In the genomic region with DNA sequence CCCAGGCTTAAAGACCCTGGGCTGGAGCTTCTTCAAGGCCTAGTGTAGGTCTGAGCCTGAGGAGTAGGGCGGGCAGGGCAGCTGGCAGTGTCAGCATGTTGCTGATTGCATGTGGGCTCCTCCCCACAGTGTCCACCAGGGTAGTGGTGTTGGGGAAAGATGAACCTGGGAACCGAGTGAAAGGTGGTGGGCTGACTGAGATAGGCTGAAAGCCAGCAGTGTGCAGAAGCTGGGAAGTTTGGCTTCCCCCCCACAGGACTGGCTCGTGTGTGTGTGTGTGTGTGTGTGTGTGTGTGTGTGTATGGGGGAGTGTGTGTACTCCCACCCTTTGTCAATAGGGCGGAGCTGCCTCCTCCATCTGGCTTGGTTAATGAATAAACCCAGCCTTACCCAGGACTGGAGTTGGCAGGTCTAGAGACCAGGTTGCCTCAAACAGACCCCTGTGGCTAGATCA, we compare ENCODE assay signal across 9 mouse cellular contexts. TPM values are rescaled to one million over a fixed set of nuclear protein-coding genes. Genes with fewer than 3 reads are reported as not detected.
DNase-seq lines count a peak whose midpoint lies in the region; ATAC-seq lines count a peak whose summit lies in the region.
"Had no signal": no experiment of that assay in that cellular context is flagged by ENCODE, and none has a peak within 500 bp of the region (broad histone marks: within the 10 kb centered on the region; RNA-seq: fewer than 3 reads in every experiment).

No protein-coding gene starts in this region.

- no peak overlapping the region; the same call in 1 of the 2 replicates for H3K9ac ChIP-seq in heart, embryonic 11.5 days (ENCODE audit: low read depth, low read length)
- no peak overlapping the region for H3K9ac ChIP-seq in limb, embryonic 15.5 days

- WGBS in heart, embryonic 11.5 days (ENCODE audit: insufficient replicate concordance): 60% methylated on average over 4 of the region's 4 CpGs
- WGBS in limb, embryonic 15.5 days: 76% methylated on average over 4 of the region's 4 CpGs

- peak overlapping the region; percentile 85 for H3K4me3 ChIP-seq in heart, embryonic 11.5 days (ENCODE audit: low read depth, low read length)
- H3K4me3 ChIP-seq in limb, embryonic 15.5 days: no peak overlapping the region

- no peak for DNase-seq in heart, adult 18-20 months
- DNase-seq in spleen, postnatal 4 days (ENCODE audit: low spot score in 2 of 2): peak; percentile 50 to 69
- no peak for DNase-seq in spleen, adult 18-20 months
- no peak for DNase-seq in thymus, postnatal 14 days
- DNase-seq in adrenal gland, postnatal 14 days: no peak
- no peak for DNase-seq in right cerebral cortex, adult 2 months (ENCODE audit: low spot score in 2 of 2)
- DNase-seq: gastrocnemius, postnatal 36 days had no signal

- ATAC-seq in heart, embryonic 11.5 days (replicated peaks; ENCODE audit: insufficient number of reproducible peaks, low FRiP score, low TSS enrichment): no peak
- ATAC-seq in limb, embryonic 15.5 days (ENCODE audit: insufficient number of reproducible peaks, low FRiP score, low TSS enrichment, low read depth): no peak

- H3K9me3 ChIP-seq in heart, embryonic 11.5 days (replicated peaks; ENCODE audit: control insufficient read depth, low read length): no peaks in the 10 kb centered on the region
- no peaks in the 10 kb centered on the region for H3K9me3 ChIP-seq in limb, embryonic 15.5 days

- peaks cover 16% of the 10 kb centered on the region for H3K27me3 ChIP-seq in heart, embryonic 11.5 days (ENCODE audit: control insufficient read depth, insufficient read depth, low read length)
- no peaks in the 10 kb centered on the region for H3K27me3 ChIP-seq in limb, embryonic 15.5 days

- H3K4me2 ChIP-seq in heart, embryonic 11.5 days: peak overlapping the region; percentile 77
- 0 out of 2 replicates have a peak overlapping the region, but pooled peaks have one; percentile 96 for H3K4me2 ChIP-seq in limb, embryonic 15.5 days

- H3K36me3 ChIP-seq in heart, embryonic 11.5 days (ENCODE audit: control insufficient read depth, insufficient read depth, low read length): no peaks in the 10 kb centered on the region
- 0 out of 2 replicates have a peak, but pooled peaks cover 6% of the 10 kb centered on the region for H3K36me3 ChIP-seq in limb, embryonic 15.5 days

- H3K4me1 ChIP-seq in heart, embryonic 11.5 days (ENCODE audit: control insufficient read depth, insufficient read depth, low read length): peaks cover 13% of the 10 kb centered on the region
- H3K4me1 ChIP-seq in limb, embryonic 15.5 days: peaks cover 30% of the 10 kb centered on the region

- no peak overlapping the region for H3K27ac ChIP-seq in heart, embryonic 11.5 days (ENCODE audit: low read depth, low read length)
- no peak overlapping the region for H3K27ac ChIP-seq in limb, embryonic 15.5 days

RNA-seq across cellular contexts. Expression of gene Stard10, which starts 6.3 kb away (rescaled TPM):
- polyA plus RNA-seq in heart, embryonic 11.5 days (2014; fragmentation: Nextera tagmentation; extraction: Ambion mirVana): 44.4 and 48.9 TPM in 2 replicates
- total RNA-seq in heart, adult 18-20 months (2021): 10 to 100 TPM; 68.5 to 72.5 TPM
- 27.7 and 30.0 TPM in 2 replicates for polyA plus RNA-seq in limb, embryonic 15.5 days (2015; fragmentation: Nextera tagmentation; extraction: Ambion mirVana)
- 20.2 and 77.9 TPM in 2 replicates for total RNA-seq in adrenal gland, postnatal 14 days (2021)

RNA-seq across cellular contexts. Expression of gene Atg16l2, which starts 21.1 kb away (rescaled TPM):
- polyA plus RNA-seq in heart, embryonic 11.5 days (2014; fragmentation: Nextera tagmentation; extraction: Ambion mirVana): 13.7 and 18.9 TPM in 2 replicates
- total RNA-seq in heart, adult 18-20 months (2021): 1 to 10 TPM; 5.5 to 7.4 TPM
- polyA plus RNA-seq in limb, embryonic 15.5 days (2015; fragmentation: Nextera tagmentation; extraction: Ambion mirVana): 17.1 and 19.4 TPM in 2 replicates
- total RNA-seq in adrenal gland, postnatal 14 days (2021): 16.6 and 21.5 TPM in 2 replicates

RNA-seq across cellular contexts. Expression of gene Arap1, which starts 24.7 kb away (rescaled TPM):
- 15.4 and 16.0 TPM in 2 replicates for polyA plus RNA-seq in heart, embryonic 11.5 days (2014; fragmentation: Nextera tagmentation; extraction: Ambion mirVana)
- 10 to 100 TPM; 31.3 to 35.1 TPM for total RNA-seq in heart, adult 18-20 months (2021)
- polyA plus RNA-seq in limb, embryonic 15.5 days (2015; fragmentation: Nextera tagmentation; extraction: Ambion mirVana): 85.0 and 85.6 TPM in 2 replicates
- 39.7 and 55.7 TPM in 2 replicates for total RNA-seq in adrenal gland, postnatal 14 days (2021)

Comparison
In these comparisons a context has a peak if more than half of its experiments do, and no peak if none do; other contexts are left out.
1. DNase-seq: peak in spleen, postnatal 4 days (2 of 2); none in heart, adult 18-20 months (0 of 2), spleen, adult 18-20 months (0 of 2), thymus, postnatal 14 days (single experiment), adrenal gland, postnatal 14 days (single experiment) and right cerebral cortex, adult 2 months (0 of 2).